Mouse (Mus musculus) kidney, adult 11 months (tissue): Measurements from ENCODE around the gene Gm37240.

Source experiments
- DNase-seq: peaks from one replicate; pipeline ENCODE4 v3.0.0; 2022

Gene Gm37240

GRCm38 (mm10) chr3:84787914-84788313 is 1099.4 kb downstream of the Gm37240 start:
- DNase-seq: no peak

GRCm38 (mm10) chr3:84776084-84776483 is 1111.2 kb downstream of the Gm37240 start:
- DNase-seq: no peak

- DNase-seq: no peak
Observed at GRCm38 (mm10) chr3:84775577-84775976, 1111.7 kb downstream of the Gm37240 start.

- DNase-seq: no peak
Observed at GRCm38 (mm10) chr3:84775067-84775423, 1112.3 kb downstream of the Gm37240 start.

GRCm38 (mm10) chr3:84774246-84775066 is 1112.9 kb downstream of the Gm37240 start:
- no peak for DNase-seq

GRCm38 (mm10) chr3:84771980-84772379 is 1115.3 kb downstream of the Gm37240 start:
- no peak for DNase-seq

- DNase-seq: no peak
Observed at GRCm38 (mm10) chr3:84770518-84770917, 1116.8 kb downstream of the Gm37240 start.

GRCm38 (mm10) chr3:84769411-84769810 is 1117.9 kb downstream of the Gm37240 start:
- DNase-seq: no peak

GRCm38 (mm10) chr3:84768940-84769339 is 1118.4 kb downstream of the Gm37240 start:
- DNase-seq: no peak

GRCm38 (mm10) chr3:84753816-84754215 is 1133.5 kb downstream of the Gm37240 start:
- no peak for DNase-seq

GRCm38 (mm10) chr3:84749222-84749621 is 1138.1 kb downstream of the Gm37240 start:
- DNase-seq: no peak

GRCm38 (mm10) chr3:84748139-84748538 is 1139.2 kb downstream of the Gm37240 start:
- no peak for DNase-seq

GRCm38 (mm10) chr3:84745537-84746189 is 1141.7 kb downstream of the Gm37240 start:
- DNase-seq: no peak

GRCm38 (mm10) chr3:84744707-84745106 is 1142.6 kb downstream of the Gm37240 start:
- DNase-seq: no peak

GRCm38 (mm10) chr3:84740050-84740596 is 1147.2 kb downstream of the Gm37240 start:
- no peak for DNase-seq

- no peak for DNase-seq
Observed at GRCm38 (mm10) chr3:84737137-84737536, 1150.2 kb downstream of the Gm37240 start.

- no peak for DNase-seq
Observed at GRCm38 (mm10) chr3:84735716-84736115, 1151.6 kb downstream of the Gm37240 start.

- no peak for DNase-seq
Observed at GRCm38 (mm10) chr3:84732516-84732915, 1154.8 kb downstream of the Gm37240 start.

- DNase-seq: no peak
Observed at GRCm38 (mm10) chr3:84732016-84732502, 1155.3 kb downstream of the Gm37240 start.

- no peak for DNase-seq
Observed at GRCm38 (mm10) chr3:84731403-84732015, 1155.8 kb downstream of the Gm37240 start.

- DNase-seq: no peak
Observed at GRCm38 (mm10) chr3:84731003-84731402, 1156.3 kb downstream of the Gm37240 start.

- no peak for DNase-seq
Observed at GRCm38 (mm10) chr3:84729806-84730205, 1157.5 kb downstream of the Gm37240 start.

GRCm38 (mm10) chr3:84723996-84724395 is 1163.3 kb downstream of the Gm37240 start:
- no peak for DNase-seq
